Mouse (Mus musculus): ENCODE measurements around the gene Zfhx3. TPM values are rescaled to one million over a fixed set of nuclear protein-coding genes. Genes with fewer than 3 reads are reported as not detected.

The Zfhx3 gene
- polyA plus RNA-seq, 1 experiment from 2014 or later, result 1.2 TPM

DNA sequence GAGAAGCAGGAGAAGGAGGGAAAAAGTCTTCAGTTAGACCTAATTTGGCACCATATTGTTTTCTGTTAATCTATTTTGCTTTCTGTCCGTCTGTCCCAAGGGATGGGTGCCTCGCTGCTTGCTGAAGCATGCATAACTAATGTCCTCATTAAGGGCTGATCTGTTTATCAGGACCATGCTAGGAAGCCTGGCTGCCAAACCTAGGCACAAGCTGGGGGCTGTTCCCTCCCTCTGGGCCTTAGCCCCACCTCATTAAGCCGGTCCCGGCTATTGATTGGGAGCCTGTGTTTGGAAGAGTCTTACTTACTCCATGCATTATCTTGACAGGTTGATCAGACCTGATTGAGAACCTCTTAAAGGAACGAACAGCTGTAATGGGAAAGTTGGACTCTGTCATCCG, 903.7 kb downstream of the Zfhx3 start:
- Histone ChIP-seq H3K36me3 (ENCODE audit: control insufficient read depth, insufficient read depth) (no peaks in the 10 kb centered on the region), H3K27me3 (ENCODE audit: control insufficient read depth, insufficient read depth, low read depth, low read length) (no peaks in the 10 kb centered on the region), H3K4me3 (ENCODE audit: low read depth, low read length) (no peak overlapping the region), H3K4me1 (ENCODE audit: control insufficient read depth, low read depth, low read length) (no peaks in the 10 kb centered on the region; the same call in 1 of the 2 replicates), H3K9ac (ENCODE audit: low read depth, low read length) (no peak overlapping the region), H3K4me2 (ENCODE audit: low read depth, low read length) (no peak overlapping the region), H3K9me3 (replicated peaks; ENCODE audit: control insufficient read depth, low read length) (no peaks in the 10 kb centered on the region), H3K27ac (ENCODE audit: low read length) (no peak overlapping the region)
- 65% methylated on average over 6 of the region's 6 CpGs for WGBS (ENCODE audit: insufficient replicate concordance)
- ATAC-seq (ENCODE audit: low read depth), result no peak

- Histone ChIP-seq H3K9me3 (replicated peaks; ENCODE audit: control insufficient read depth, low read length) (no peaks in the 10 kb centered on the region), H3K36me3 (ENCODE audit: control insufficient read depth, insufficient read depth) (no peaks in the 10 kb centered on the region), H3K27ac (ENCODE audit: low read length) (no peak overlapping the region), H3K4me3 (ENCODE audit: low read depth, low read length) (no peak overlapping the region), H3K4me1 (ENCODE audit: control insufficient read depth, low read depth, low read length) (no peaks in the 10 kb centered on the region; the same call in 1 of the 2 replicates), H3K27me3 (ENCODE audit: control insufficient read depth, insufficient read depth, low read depth, low read length) (no peaks in the 10 kb centered on the region), H3K9ac (ENCODE audit: low read depth, low read length) (no peak overlapping the region), H3K4me2 (ENCODE audit: low read depth, low read length) (no peak overlapping the region)
- 36% methylated on average over 11 of the region's 11 CpGs for WGBS (ENCODE audit: insufficient replicate concordance)
- no peak for ATAC-seq (ENCODE audit: low read depth)
Measured at GRCm38 (mm10) chr8:108846827-108847226, 904.4 kb downstream of the Zfhx3 start.

- Histone ChIP-seq H3K4me3 (ENCODE audit: low read depth, low read length) (no peak overlapping the region), H3K36me3 (ENCODE audit: control insufficient read depth, insufficient read depth) (no peaks in the 10 kb centered on the region), H3K27ac (ENCODE audit: low read length) (no peak overlapping the region), H3K27me3 (ENCODE audit: control insufficient read depth, insufficient read depth, low read depth, low read length) (no peaks in the 10 kb centered on the region), H3K9me3 (replicated peaks; ENCODE audit: control insufficient read depth, low read length) (no peaks in the 10 kb centered on the region), H3K4me2 (ENCODE audit: low read depth, low read length) (no peak overlapping the region), H3K4me1 (ENCODE audit: control insufficient read depth, low read depth, low read length) (no peaks in the 10 kb centered on the region; the same call in 1 of the 2 replicates), H3K9ac (ENCODE audit: low read depth, low read length) (no peak overlapping the region)
- no peak for ATAC-seq (ENCODE audit: low read depth)
- WGBS (ENCODE audit: insufficient replicate concordance), result 44% methylated on average over 2 of the region's 2 CpGs
Measured at GRCm38 (mm10) chr8:108847356-108847755, 904.9 kb downstream of the Zfhx3 start.

DNA sequence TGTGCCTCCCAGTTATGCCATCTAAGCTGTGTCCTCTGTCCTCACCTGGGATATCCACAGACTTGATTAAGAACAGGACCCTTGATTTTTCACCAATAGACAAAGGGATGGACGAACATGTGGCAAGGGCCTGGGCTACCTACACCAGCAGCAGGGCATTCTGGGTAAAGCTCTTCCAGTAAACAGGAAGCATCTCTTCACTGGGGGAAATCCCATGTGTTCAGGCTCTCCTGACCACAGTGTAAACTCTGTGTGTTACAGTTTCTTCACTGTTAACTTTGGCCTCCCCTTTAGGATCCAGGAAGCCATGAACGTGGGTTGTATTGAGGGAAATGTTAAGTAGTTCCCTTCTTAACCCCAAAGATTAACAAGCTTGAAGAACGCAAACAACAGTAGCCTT, 906.0 kb downstream of the Zfhx3 start:
- ATAC-seq (ENCODE audit: low read depth), result no peak
- Histone ChIP-seq H3K9me3 (replicated peaks; ENCODE audit: control insufficient read depth, low read length) (no peaks in the 10 kb centered on the region), H3K4me3 (ENCODE audit: low read depth, low read length) (no peak overlapping the region), H3K4me2 (ENCODE audit: low read depth, low read length) (no peak overlapping the region), H3K27ac (ENCODE audit: low read length) (no peak overlapping the region), H3K4me1 (ENCODE audit: control insufficient read depth, low read depth, low read length) (no peaks in the 10 kb centered on the region; the same call in 1 of the 2 replicates), H3K27me3 (ENCODE audit: control insufficient read depth, insufficient read depth, low read depth, low read length) (no peaks in the 10 kb centered on the region), H3K9ac (ENCODE audit: low read depth, low read length) (no peak overlapping the region), H3K36me3 (ENCODE audit: control insufficient read depth, insufficient read depth) (no peaks in the 10 kb centered on the region)
- WGBS (ENCODE audit: insufficient replicate concordance), result 46% methylated on average over 3 of the region's 3 CpGs

- no peak for ATAC-seq (ENCODE audit: low read depth)
- 54% methylated on average over 10 of the region's 10 CpGs for WGBS (ENCODE audit: insufficient replicate concordance)
- no peaks in the 10 kb centered on the region for H3K36me3 ChIP-seq (ENCODE audit: control insufficient read depth, insufficient read depth)
- no peak overlapping the region for H3K4me2 ChIP-seq (ENCODE audit: low read depth, low read length)
- no peaks in the 10 kb centered on the region; the same call in 1 of the 2 replicates for H3K4me1 ChIP-seq (ENCODE audit: control insufficient read depth, low read depth, low read length)
- H3K4me3 ChIP-seq (ENCODE audit: low read depth, low read length), result no peak overlapping the region
- H3K9ac ChIP-seq (ENCODE audit: low read depth, low read length), result no peak overlapping the region
- H3K9me3 ChIP-seq (replicated peaks; ENCODE audit: control insufficient read depth, low read length), result no peaks in the 10 kb centered on the region
- no peaks in the 10 kb centered on the region for H3K27me3 ChIP-seq (ENCODE audit: control insufficient read depth, insufficient read depth, low read depth, low read length)
- no peak overlapping the region for H3K27ac ChIP-seq (ENCODE audit: low read length)
Measured at GRCm38 (mm10) chr8:108853028-108853427, 910.6 kb downstream of the Zfhx3 start.

DNA sequence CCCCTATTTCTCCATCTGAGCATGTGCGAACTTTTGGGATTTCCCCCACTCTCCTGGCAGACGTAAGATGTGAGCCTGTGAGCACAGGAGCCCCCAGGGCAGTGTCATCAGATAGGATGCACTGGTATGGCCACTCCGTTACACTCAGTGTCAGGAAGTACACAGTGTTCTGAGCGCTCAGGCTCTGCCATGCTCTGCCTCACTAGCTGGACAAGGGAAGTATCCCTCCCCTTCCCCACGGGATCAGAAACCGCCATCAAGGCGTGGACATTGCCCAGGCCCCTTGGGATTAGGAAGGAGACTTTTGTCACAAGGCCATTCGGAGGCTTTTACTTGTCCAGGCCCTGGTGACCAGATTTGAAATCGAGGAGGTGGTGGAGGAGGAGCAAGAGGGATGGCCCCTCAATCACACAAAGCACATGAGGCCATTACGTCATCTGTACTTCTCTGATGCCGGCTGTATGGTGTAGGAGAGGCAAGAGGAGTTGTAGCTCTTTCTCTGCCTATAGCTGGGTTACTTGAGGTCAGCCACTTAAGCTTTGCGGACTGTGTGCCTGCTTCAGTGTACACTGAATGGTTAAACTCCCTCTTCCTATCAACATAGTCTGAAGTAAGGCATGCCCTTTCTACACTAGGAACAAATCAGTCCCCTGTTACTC, 912.1 kb downstream of the Zfhx3 start:
- Histone ChIP-seq H3K4me3 (ENCODE audit: low read depth, low read length) (no peak overlapping the region), H3K9me3 (replicated peaks; ENCODE audit: control insufficient read depth, low read length) (no peaks in the 10 kb centered on the region), H3K4me1 (ENCODE audit: control insufficient read depth, low read depth, low read length) (no peaks in the 10 kb centered on the region), H3K27me3 (ENCODE audit: control insufficient read depth, insufficient read depth, low read depth, low read length) (no peaks in the 10 kb centered on the region), H3K4me2 (ENCODE audit: low read depth, low read length) (no peak overlapping the region), H3K9ac (ENCODE audit: low read depth, low read length) (no peak overlapping the region), H3K36me3 (ENCODE audit: control insufficient read depth, insufficient read depth) (no peaks in the 10 kb centered on the region), H3K27ac (ENCODE audit: low read length) (no peak overlapping the region)
- WGBS (ENCODE audit: insufficient replicate concordance), result 66% methylated on average over 12 of the region's 12 CpGs
- ATAC-seq (ENCODE audit: low read depth), result no peak

- 74% methylated on average over 8 of the region's 8 CpGs for WGBS (ENCODE audit: insufficient replicate concordance)
- H3K4me1 ChIP-seq (ENCODE audit: control insufficient read depth, low read depth, low read length), result no peaks in the 10 kb centered on the region
- ATAC-seq (ENCODE audit: low read depth), result no peak
- H3K36me3 ChIP-seq (ENCODE audit: control insufficient read depth, insufficient read depth), result no peaks in the 10 kb centered on the region
- no peak overlapping the region for H3K27ac ChIP-seq (ENCODE audit: low read length)
- H3K9ac ChIP-seq (ENCODE audit: low read depth, low read length), result no peak overlapping the region
- H3K4me2 ChIP-seq (ENCODE audit: low read depth, low read length), result no peak overlapping the region
- no peak overlapping the region for H3K4me3 ChIP-seq (ENCODE audit: low read depth, low read length)
- no peaks in the 10 kb centered on the region for H3K9me3 ChIP-seq (replicated peaks; ENCODE audit: control insufficient read depth, low read length)
- H3K27me3 ChIP-seq (ENCODE audit: control insufficient read depth, insufficient read depth, low read depth, low read length), result no peaks in the 10 kb centered on the region
Measured at GRCm38 (mm10) chr8:108859001-108859400, 916.6 kb downstream of the Zfhx3 start.

GRCm38 (mm10) chr8:108859983-108860382, 917.5 kb downstream of the Zfhx3 start:
- Histone ChIP-seq H3K36me3 (ENCODE audit: control insufficient read depth, insufficient read depth) (no peaks in the 10 kb centered on the region), H3K4me2 (ENCODE audit: low read depth, low read length) (no peak overlapping the region), H3K4me3 (ENCODE audit: low read depth, low read length) (no peak overlapping the region), H3K9me3 (replicated peaks; ENCODE audit: control insufficient read depth, low read length) (no peaks in the 10 kb centered on the region), H3K27me3 (ENCODE audit: control insufficient read depth, insufficient read depth, low read depth, low read length) (no peaks in the 10 kb centered on the region), H3K4me1 (ENCODE audit: control insufficient read depth, low read depth, low read length) (no peaks in the 10 kb centered on the region), H3K9ac (ENCODE audit: low read depth, low read length) (no peak overlapping the region), H3K27ac (ENCODE audit: low read length) (no peak overlapping the region)
- 63% methylated on average over 9 of the region's 9 CpGs for WGBS (ENCODE audit: insufficient replicate concordance)
- ATAC-seq (ENCODE audit: low read depth), result no peak

- ATAC-seq (ENCODE audit: low read depth), result no peak
- 79% methylated on average over 10 of the region's 10 CpGs for WGBS (ENCODE audit: insufficient replicate concordance)
- H3K4me1 ChIP-seq (ENCODE audit: control insufficient read depth, low read depth, low read length), result no peaks in the 10 kb centered on the region; the same call in 1 of the 2 replicates
- no peak overlapping the region for H3K27ac ChIP-seq (ENCODE audit: low read length)
- H3K4me3 ChIP-seq (ENCODE audit: low read depth, low read length), result no peak overlapping the region
- H3K4me2 ChIP-seq (ENCODE audit: low read depth, low read length), result no peak overlapping the region
- no peaks in the 10 kb centered on the region for H3K27me3 ChIP-seq (ENCODE audit: control insufficient read depth, insufficient read depth, low read depth, low read length)
- no peak overlapping the region for H3K9ac ChIP-seq (ENCODE audit: low read depth, low read length)
- no peaks in the 10 kb centered on the region for H3K36me3 ChIP-seq (ENCODE audit: control insufficient read depth, insufficient read depth)
- H3K9me3 ChIP-seq (replicated peaks; ENCODE audit: control insufficient read depth, low read length), result no peaks in the 10 kb centered on the region
Measured at GRCm38 (mm10) chr8:108863440-108863839, 921.0 kb downstream of the Zfhx3 start.
